Mouse (Mus musculus): ENCODE results near the gene Fosl1. TPM values are rescaled to one million over a fixed set of nuclear protein-coding genes. Genes with fewer than 3 reads are reported as not detected.

The Fosl1 gene
- polyA plus RNA-seq, 1 experiment = not detected

GRCm38 (mm10) chr19:5448354-5449150 lies 1.2 kb downstream of the Fosl1 start:
- 8% methylated on average over 36 of the region's 36 CpGs for WGBS
- H3K4me3 ChIP-seq (ENCODE audit: insufficient read depth, low read depth, low read length) = peak overlapping the region; percentile 58; the same call in 1 of the 2 replicates
- TF ChIP-seq POLR2A (IDR thresholded peaks at IDR 0.05; ENCODE audit: insufficient read depth, low read depth, low read length) (no peak), CTCF (IDR thresholded peaks at IDR 0.05; ENCODE audit: insufficient read depth, low read depth, low read length) (no peak)
- peaks cover 15% of the 10 kb centered on the region for H3K4me1 ChIP-seq (ENCODE audit: control insufficient read depth, insufficient read depth, low read length)
- no peak overlapping the region for H3K27ac ChIP-seq (ENCODE audit: insufficient read depth, low read depth, low read length)

- Histone ChIP-seq H3K4me1 (ENCODE audit: control insufficient read depth, insufficient read depth, low read length) (peaks cover 22% of the 10 kb centered on the region), H3K4me3 (ENCODE audit: insufficient read depth, low read depth, low read length) (no peak overlapping the region), H3K27ac (ENCODE audit: insufficient read depth, low read depth, low read length) (no peak overlapping the region)
- whole genome bisulfite sequencing = 86% methylated on average over 3 of the region's 3 CpGs
- TF ChIP-seq POLR2A (IDR thresholded peaks at IDR 0.05; ENCODE audit: insufficient read depth, low read depth, low read length) (no peak), CTCF (IDR thresholded peaks at IDR 0.05; ENCODE audit: insufficient read depth, low read depth, low read length) (no peak)
Measured at GRCm38 (mm10) chr19:5449673-5450072, 2.3 kb downstream of the Fosl1 start.

- H3K27ac ChIP-seq (ENCODE audit: insufficient read depth, low read depth, low read length) = no peak overlapping the region
- TF ChIP-seq CTCF (IDR thresholded peaks at IDR 0.05; ENCODE audit: insufficient read depth, low read depth, low read length) = no peak
- no peak for TF ChIP-seq POLR2A (IDR thresholded peaks at IDR 0.05; ENCODE audit: insufficient read depth, low read depth, low read length)
- H3K4me3 ChIP-seq (ENCODE audit: insufficient read depth, low read depth, low read length) = no peak overlapping the region
- WGBS = 72% methylated on average over 6 of the region's 6 CpGs
- peaks cover 37% of the 10 kb centered on the region for H3K4me1 ChIP-seq (ENCODE audit: control insufficient read depth, insufficient read depth, low read length)
Measured at GRCm38 (mm10) chr19:5451766-5452165, 4.4 kb downstream of the Fosl1 start.

GRCm38 (mm10) chr19:5455037-5455436 lies 7.7 kb downstream of the Fosl1 start:
- H3K4me1 ChIP-seq (ENCODE audit: control insufficient read depth, insufficient read depth, low read length) = peaks cover 30% of the 10 kb centered on the region
- WGBS = 70% methylated on average over 12 of the region's 12 CpGs
- TF ChIP-seq POLR2A (IDR thresholded peaks at IDR 0.05; ENCODE audit: insufficient read depth, low read depth, low read length) = no peak
- TF ChIP-seq CTCF (IDR thresholded peaks at IDR 0.05; ENCODE audit: insufficient read depth, low read depth, low read length) = no peak
- H3K27ac ChIP-seq (ENCODE audit: insufficient read depth, low read depth, low read length) = no peak overlapping the region
- peak overlapping the region; percentile 12; the same call in 1 of the 2 replicates for H3K4me3 ChIP-seq (ENCODE audit: insufficient read depth, low read depth, low read length)

- TF ChIP-seq POLR2A (IDR thresholded peaks at IDR 0.05; ENCODE audit: insufficient read depth, low read depth, low read length) (no peak), CTCF (IDR thresholded peaks at IDR 0.05; ENCODE audit: insufficient read depth, low read depth, low read length) (no peak)
- 18% methylated on average over 8 of the region's 8 CpGs for WGBS
- Histone ChIP-seq H3K4me1 (ENCODE audit: control insufficient read depth, insufficient read depth, low read length) (peaks cover 30% of the 10 kb centered on the region), H3K27ac (ENCODE audit: insufficient read depth, low read depth, low read length) (no peak overlapping the region), H3K4me3 (ENCODE audit: insufficient read depth, low read depth, low read length) (peak overlapping the region; percentile 34)
Measured at GRCm38 (mm10) chr19:5455568-5455967, 8.2 kb downstream of the Fosl1 start.

- Histone ChIP-seq H3K27ac (ENCODE audit: insufficient read depth, low read depth, low read length) (peak overlapping the region; percentile 97), H3K4me3 (ENCODE audit: insufficient read depth, low read depth, low read length) (peak overlapping the region; percentile 91), H3K4me1 (ENCODE audit: control insufficient read depth, insufficient read depth, low read length) (peaks cover 33% of the 10 kb centered on the region)
- 2% methylated on average over 26 of the region's 26 CpGs for WGBS
- TF ChIP-seq CTCF (IDR thresholded peaks at IDR 0.05; ENCODE audit: insufficient read depth, low read depth, low read length) = peak; percentile 4; the same call in 1 of the 2 replicates
- TF ChIP-seq POLR2A (IDR thresholded peaks at IDR 0.05; ENCODE audit: insufficient read depth, low read depth, low read length) = no peak
Measured at GRCm38 (mm10) chr19:5456241-5456921, 9.0 kb downstream of the Fosl1 start.

GRCm38 (mm10) chr19:5456922-5457745 lies 9.8 kb downstream of the Fosl1 start:
- no peak for TF ChIP-seq CTCF (IDR thresholded peaks at IDR 0.05; ENCODE audit: insufficient read depth, low read depth, low read length)
- peak; percentile 99 for TF ChIP-seq POLR2A (IDR thresholded peaks at IDR 0.05; ENCODE audit: insufficient read depth, low read depth, low read length)
- peaks cover 33% of the 10 kb centered on the region for H3K4me1 ChIP-seq (ENCODE audit: control insufficient read depth, insufficient read depth, low read length)
- WGBS = under 1% methylated on average over 70 of the region's 70 CpGs
- H3K27ac ChIP-seq (ENCODE audit: insufficient read depth, low read depth, low read length) = peak overlapping the region; percentile 97
- H3K4me3 ChIP-seq (ENCODE audit: insufficient read depth, low read depth, low read length) = peak overlapping the region; percentile 91

GRCm38 (mm10) chr19:5457746-5458442 lies 10.5 kb downstream of the Fosl1 start, which contains the start of gene Ccdc85b:
Ccdc85b (minus strand) TSS chr19:5457894.
- peak within 1 kb of the TSS; percentile 91 for H3K4me3 ChIP-seq (ENCODE audit: insufficient read depth, low read depth, low read length)
- peak within 1 kb of the TSS; percentile 97 for H3K27ac ChIP-seq (ENCODE audit: insufficient read depth, low read depth, low read length)
- 10% methylated on average over 14 of the region's 14 CpGs for WGBS
- no peak for TF ChIP-seq CTCF (IDR thresholded peaks at IDR 0.05; ENCODE audit: insufficient read depth, low read depth, low read length)
- TF ChIP-seq POLR2A (IDR thresholded peaks at IDR 0.05; ENCODE audit: insufficient read depth, low read depth, low read length) = no peak
- H3K4me1 ChIP-seq (ENCODE audit: control insufficient read depth, insufficient read depth, low read length) = peaks cover 33% of the 10 kb centered on the region

Data from olfactory bulb, adult 2 months (tissue).